Mouse (Mus musculus) testis, adult 2 months (tissue): ENCODE measurements around the gene Gtf3c3. TPM values are rescaled to one million over a fixed set of nuclear protein-coding genes. Genes with fewer than 3 reads are reported as not detected.

Experiments used
- H3K27ac ChIP-seq: fragments of 200-500 bp; 2 replicates; pipeline ENCODE4 v1.5.1; 2012; ENCODE audit warnings: low read depth, low read length; ENCODE audit not compliant: control insufficient read depth, insufficient read depth
- H3K27me3 ChIP-seq: fragments of 200-500 bp; 2 replicates; pipeline ENCODE4 v1.6.1; 2012; ENCODE audit warnings: mild to moderate bottlenecking, low read length, moderate library complexity; ENCODE audit not compliant: control insufficient read depth, insufficient read depth
- H3K36me3 ChIP-seq: fragments of 200-500 bp; 2 replicates; pipeline ENCODE4 v1.6.1; 2012; ENCODE audit warnings: mild to moderate bottlenecking, low read length; ENCODE audit not compliant: control insufficient read depth, insufficient read depth
- H3K4me1 ChIP-seq: fragments of 200-500 bp; 2 replicates; pipeline ENCODE4 v1.6.1; 2012; ENCODE audit warnings: low read length; ENCODE audit not compliant: control insufficient read depth, insufficient read depth
- H3K4me3 ChIP-seq: fragments of 200-500 bp; 2 replicates; pipeline ENCODE4 v1.5.1; 2012; ENCODE audit warnings: low read depth, mild to moderate bottlenecking, low read length, moderate library complexity, mixed read lengths; ENCODE audit not compliant: control insufficient read depth
- CTCF ChIP-seq: fragments of 200-500 bp; IDR thresholded peaks from 2 replicates; pipeline ENCODE4 v1.5.1; 2012; ENCODE audit warnings: low read depth, mild to moderate bottlenecking, inconsistent platforms, low read length, moderate library complexity; ENCODE audit not compliant: control insufficient read depth, insufficient read depth, insufficient replicate concordance
- POLR2A ChIP-seq: fragments of 200-500 bp; IDR thresholded peaks from 2 replicates; pipeline ENCODE4 v1.6.1; 2012; ENCODE audit warnings: low read depth, mild to moderate bottlenecking, inconsistent platforms, low read length, moderate library complexity; ENCODE audit not compliant: control insufficient read depth
- polyA plus RNA-seq: library from polyadenylated mRNA; depleted of rRNA; stranded (reverse); fragments of >200 nt; gene quantifications from 2 replicates; pipeline ENCODE4 v1.2.3, GENCODE M21; 2012; rRNA removed

Gene Gtf3c3
- polyA plus RNA-seq, 1 experiment: 5.3 TPM

DNA sequence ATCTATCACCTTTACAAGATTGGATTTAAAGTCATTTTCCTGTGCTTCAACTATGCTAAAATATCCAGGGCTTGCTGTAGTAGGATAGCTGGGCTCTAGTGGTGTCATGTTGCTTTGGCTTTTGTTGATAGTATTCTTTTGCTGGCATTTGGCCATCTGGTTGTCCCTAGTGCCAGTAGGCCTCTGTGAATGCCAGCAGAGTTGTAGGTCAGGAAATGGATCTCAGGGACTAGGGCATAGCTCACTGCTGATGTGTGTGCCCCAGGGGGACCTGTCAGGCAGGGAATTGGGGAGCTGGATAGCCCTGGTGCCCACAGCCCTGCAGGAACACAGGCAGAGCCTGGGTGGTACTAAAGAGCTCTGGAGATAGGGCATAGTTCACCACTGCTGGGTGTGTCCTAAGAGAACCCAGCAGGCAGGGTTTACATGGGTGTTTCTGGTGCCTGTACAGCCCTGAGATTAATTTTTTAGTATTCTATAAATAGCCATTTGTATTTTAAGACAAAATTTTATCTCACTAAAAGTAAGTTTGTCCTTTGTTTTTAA, 61.2 kb downstream of the Gtf3c3 start:
- Histone ChIP-seq H3K27me3 (no peaks in the 10 kb centered on the region), H3K36me3 (no peaks in the 10 kb centered on the region), H3K27ac (no peak overlapping the region), H3K4me3 (no peak overlapping the region), H3K4me1 (no peaks in the 10 kb centered on the region)
- TF ChIP-seq POLR2A: no peak
- TF ChIP-seq CTCF: no peak

DNA sequence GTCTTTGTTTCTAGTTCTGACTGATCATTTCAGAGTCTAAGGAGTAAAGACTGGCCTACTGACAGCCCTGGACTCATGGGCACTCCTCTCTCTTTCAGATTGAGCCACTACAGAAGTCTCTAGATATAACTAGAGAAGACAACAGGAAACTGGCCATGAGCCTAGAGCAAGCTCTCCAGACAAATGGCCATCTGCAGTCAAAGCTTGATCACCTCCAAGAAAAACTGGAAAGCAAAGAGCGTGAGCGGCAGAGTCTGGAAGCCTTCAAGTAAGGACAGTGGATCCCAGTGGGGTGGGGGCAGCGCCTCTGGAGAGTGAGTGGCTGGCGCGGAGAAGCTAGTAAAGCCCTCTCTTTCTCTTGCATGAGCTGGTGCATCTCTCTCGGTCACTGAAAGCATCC, 82.2 kb downstream of the Gtf3c3 start:
- TF ChIP-seq CTCF (no peak), POLR2A (no peak)
- no peak overlapping the region for H3K4me3 ChIP-seq
- no peak overlapping the region for H3K27ac ChIP-seq
- no peaks in the 10 kb centered on the region for H3K27me3 ChIP-seq
- H3K4me1 ChIP-seq: no peaks in the 10 kb centered on the region
- H3K36me3 ChIP-seq: no peaks in the 10 kb centered on the region

DNA sequence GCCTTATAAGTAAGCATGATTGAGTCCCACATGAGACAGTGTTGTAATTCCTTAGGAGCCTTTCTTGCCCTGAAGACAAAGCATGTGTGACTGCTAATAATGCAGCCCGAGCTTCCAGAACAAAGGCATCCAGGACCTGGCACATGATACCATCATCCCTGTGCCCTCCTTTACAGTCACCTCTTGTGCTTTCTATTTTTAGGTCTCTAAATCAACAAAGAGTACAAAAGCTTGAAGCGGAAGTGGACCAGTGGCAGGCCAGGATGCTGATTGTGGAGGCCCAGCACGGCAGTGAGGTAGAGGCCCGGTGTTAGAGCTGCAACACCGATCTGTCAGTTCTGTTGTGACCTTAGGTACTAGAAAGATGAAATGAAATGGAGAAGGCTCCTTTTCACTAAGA, 83.3 kb downstream of the Gtf3c3 start:
- Histone ChIP-seq H3K36me3 (no peaks in the 10 kb centered on the region), H3K27me3 (no peaks in the 10 kb centered on the region), H3K4me1 (no peaks in the 10 kb centered on the region), H3K4me3 (no peak overlapping the region), H3K27ac (no peak overlapping the region)
- no peak for TF ChIP-seq CTCF
- TF ChIP-seq POLR2A: no peak

DNA sequence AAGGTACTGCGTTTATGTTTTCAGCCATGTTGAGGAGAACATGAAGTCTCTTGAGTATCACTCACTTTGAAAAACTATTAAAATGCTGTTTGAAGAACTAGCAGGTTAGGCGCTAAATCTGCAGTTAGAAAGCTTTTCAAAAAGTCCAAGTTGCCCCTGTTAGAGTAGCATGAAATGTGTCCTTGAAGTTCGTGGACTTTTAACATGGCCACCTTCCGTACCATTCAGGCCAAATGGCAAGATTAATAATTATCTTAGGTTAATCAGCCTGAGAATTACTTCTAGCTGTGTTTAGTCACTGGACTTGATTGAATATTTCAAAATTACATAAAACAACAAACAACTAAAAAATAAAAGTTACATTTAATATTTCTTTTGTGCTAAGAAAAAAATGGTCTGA, 84.0 kb downstream of the Gtf3c3 start:
- TF ChIP-seq CTCF: no peak
- no peak for TF ChIP-seq POLR2A
- Histone ChIP-seq H3K27me3 (no peaks in the 10 kb centered on the region), H3K4me3 (no peak overlapping the region), H3K36me3 (no peaks in the 10 kb centered on the region), H3K27ac (no peak overlapping the region), H3K4me1 (no peaks in the 10 kb centered on the region)

Other genes starting within 250 kb of the Gtf3c3 start
- 1.3 and 1.8 TPM in 2 replicates for gene Hecw2, start 243.8 kb downstream of the Gtf3c3 start, polyA plus RNA-seq
- 33.2 and 38.5 TPM in 2 replicates for gene Ccdc150, start 188.3 kb downstream of the Gtf3c3 start, polyA plus RNA-seq
- 1.4 and 1.5 TPM in 2 replicates for gene Pgap1, start 118.7 kb upstream of the Gtf3c3 start, polyA plus RNA-seq